Mouse (Mus musculus) limb, embryonic 14.5 days (tissue): ENCODE measurements around the gene Ccdc51. TPM values are rescaled to one million over a fixed set of nuclear protein-coding genes. Genes with fewer than 3 reads are reported as not detected.

ENCODE experiments used
- ATAC-seq: fragments of 200-750 bp; cut with Nextera tagmentation; 2 replicates; pipeline ENCODE4 v1.8.0; 2017; ENCODE audit warnings: low read depth, moderate number of reproducible peaks, moderate TSS enrichment; ENCODE audit not compliant: low FRiP score
- DNase-seq: peaks from one replicate; pipeline ENCODE4 v3.0.0-alpha.2; 2015; ENCODE audit warnings: low spot score
- H3K27ac ChIP-seq: fragments of 300-500 bp; sonication (generic); replicated peaks from 2 replicates; pipeline ENCODE4 v1.5.1; 2014; ENCODE audit warnings: low read depth, mild to moderate bottlenecking, low read length, moderate library complexity, mixed read lengths
- H3K27me3 ChIP-seq: fragments of 300-500 bp; sonication (generic); 2 replicates; pipeline ENCODE4 v1.6.1; 2014; ENCODE audit warnings: low read length, mixed read lengths; ENCODE audit not compliant: control insufficient read depth, insufficient read depth
- H3K36me3 ChIP-seq: fragments of 300-500 bp; sonication (generic); 2 replicates; pipeline ENCODE4 v1.6.1; 2014; ENCODE audit warnings: mild to moderate bottlenecking, low read length, moderate library complexity, mixed read lengths; ENCODE audit not compliant: control insufficient read depth, insufficient read depth
- H3K4me1 ChIP-seq: fragments of 300-500 bp; sonication (generic); 2 replicates; pipeline ENCODE4 v1.6.1; 2014; ENCODE audit warnings: antibody characterized with exemption, low read length, mixed read lengths; ENCODE audit not compliant: control insufficient read depth, insufficient read depth
- H3K4me2 ChIP-seq: fragments of 300-500 bp; sonication (generic); replicated peaks from 2 replicates; pipeline ENCODE4 v1.6.1; 2014; ENCODE audit warnings: low read depth, mild to moderate bottlenecking, low read length, moderate library complexity; ENCODE audit not compliant: severe bottlenecking
- H3K4me3 ChIP-seq: fragments of 300-500 bp; sonication (generic); replicated peaks from 2 replicates; pipeline ENCODE4 v1.5.1; 2014; ENCODE audit warnings: low read length
- H3K9ac ChIP-seq: fragments of 300-500 bp; sonication (generic); 2 replicates; pipeline ENCODE4 v1.6.1; 2014; ENCODE audit warnings: mild to moderate bottlenecking, low read depth, low read length, moderate library complexity; ENCODE audit not compliant: severe bottlenecking
- H3K9me3 ChIP-seq: fragments of 300-500 bp; sonication (generic); 2 replicates; pipeline ENCODE4 v1.6.1; 2016; ENCODE audit warnings: low read length; ENCODE audit not compliant: control insufficient read depth
- POLR2A ChIP-seq: fragments of 200-500 bp; IDR thresholded peaks from 2 replicates; pipeline ENCODE4 v1.8.0; 2012; ENCODE audit warnings: inconsistent platforms, mild to moderate bottlenecking, moderate library complexity, borderline replicate concordance; ENCODE audit not compliant: insufficient read depth, insufficient read length; ENCODE audit errors: extremely low read depth
- WGBS: fragments of 180-500 bp; shearing (Covaris S2); extraction: QIAGEN DNeasy Blood & Tissue Kit; methylation state at CpG from one replicate; pipeline ENCODE4 v1.1.7; 2014; 5-methylcytosine and 5-hydroxymethylcytosine counted together
- polyA plus RNA-seq, 2 experiments: library from polyadenylated mRNA; depleted of rRNA in 1 of 2; stranded (reverse) in 1 of 2; unstranded in 1 of 2; fragments of >200 nt; fragmentation: Nextera tagmentation in 1 of 2; extraction: Ambion mirVana in 1 of 2; gene quantifications; 2 replicates each; pipeline versions ENCODE4 v1.2.1 to v1.2.3; 2012 to 2014

Gene Ccdc51
- polyA plus RNA-seq, 2 experiments, result 9.0 to 15.3 TPM

GRCm38 (mm10) chr9:109104083-109104482 is 21.8 kb downstream of the Ccdc51 start:
- peaks cover 84% of the 10 kb centered on the region for H3K36me3 ChIP-seq
- H3K4me3 ChIP-seq, result no peak overlapping the region
- no peak for ATAC-seq
- H3K9me3 ChIP-seq, result no peaks in the 10 kb centered on the region
- no peak overlapping the region for H3K27ac ChIP-seq
- H3K4me1 ChIP-seq, result peaks cover 16% of the 10 kb centered on the region
- TF ChIP-seq POLR2A, result no peak
- no peak overlapping the region for H3K9ac ChIP-seq
- H3K4me2 ChIP-seq, result no peak overlapping the region
- DNase-seq, result no peak
- no peaks in the 10 kb centered on the region for H3K27me3 ChIP-seq
- 87% methylated on average over 9 of the region's 9 CpGs for WGBS

GRCm38 (mm10) chr9:109105011-109105410 is 22.7 kb downstream of the Ccdc51 start:
- peaks cover 8% of the 10 kb centered on the region; the same call in 1 of the 2 replicates for H3K4me1 ChIP-seq
- ATAC-seq, result no peak
- H3K4me3 ChIP-seq, result no peak overlapping the region
- H3K27ac ChIP-seq, result no peak overlapping the region
- peaks cover 84% of the 10 kb centered on the region for H3K36me3 ChIP-seq
- no peak overlapping the region for H3K9ac ChIP-seq
- no peaks in the 10 kb centered on the region for H3K27me3 ChIP-seq
- WGBS, result 71% methylated on average over 11 of the region's 12 CpGs
- no peaks in the 10 kb centered on the region for H3K9me3 ChIP-seq
- no peak for DNase-seq
- no peak overlapping the region for H3K4me2 ChIP-seq
- no peak for TF ChIP-seq POLR2A

GRCm38 (mm10) chr9:109105648-109106047 is 23.4 kb downstream of the Ccdc51 start:
- H3K4me3 ChIP-seq, result no peak overlapping the region
- ATAC-seq, result no peak
- no peak for DNase-seq
- H3K27ac ChIP-seq, result no peak overlapping the region
- WGBS, result 94% methylated on average over 12 of the region's 12 CpGs
- no peaks in the 10 kb centered on the region for H3K27me3 ChIP-seq
- peaks cover 85% of the 10 kb centered on the region for H3K36me3 ChIP-seq
- no peak for TF ChIP-seq POLR2A
- H3K4me2 ChIP-seq, result no peak overlapping the region
- H3K9me3 ChIP-seq, result no peaks in the 10 kb centered on the region
- no peak overlapping the region for H3K9ac ChIP-seq
- 0 out of 2 replicates have a peak, but pooled peaks cover 6% of the 10 kb centered on the region for H3K4me1 ChIP-seq

GRCm38 (mm10) chr9:109107341-109107740 is 25.0 kb downstream of the Ccdc51 start:
- Histone ChIP-seq H3K36me3 (peaks cover 94% of the 10 kb centered on the region), H3K27me3 (no peaks in the 10 kb centered on the region), H3K9ac (no peak overlapping the region), H3K9me3 (no peaks in the 10 kb centered on the region), H3K4me2 (no peak overlapping the region), H3K4me1 (0 out of 2 replicates have a peak, but pooled peaks cover 6% of the 10 kb centered on the region), H3K4me3 (no peak overlapping the region), H3K27ac (no peak overlapping the region)
- ATAC-seq (no peak), DNase-seq (no peak)
- 18% methylated on average over 4 of the region's 6 CpGs for WGBS
- no peak for TF ChIP-seq POLR2A

- Histone ChIP-seq H3K9ac (no peak overlapping the region), H3K36me3 (peaks cover 97% of the 10 kb centered on the region), H3K27me3 (no peaks in the 10 kb centered on the region), H3K27ac (no peak overlapping the region), H3K4me3 (no peak overlapping the region), H3K4me1 (no peaks in the 10 kb centered on the region), H3K9me3 (no peaks in the 10 kb centered on the region), H3K4me2 (no peak overlapping the region)
- no peak for DNase-seq
- no peak for TF ChIP-seq POLR2A
- WGBS, result 90% methylated on average over 11 of the region's 11 CpGs
- no peak for ATAC-seq
Measured at GRCm38 (mm10) chr9:109110240-109110639, 27.9 kb downstream of the Ccdc51 start.

GRCm38 (mm10) chr9:109111101-109111500 is 28.8 kb downstream of the Ccdc51 start:
- TF ChIP-seq POLR2A, result no peak
- 80% methylated on average over 4 of the region's 4 CpGs for WGBS
- no peaks in the 10 kb centered on the region for H3K4me1 ChIP-seq
- H3K27me3 ChIP-seq, result no peaks in the 10 kb centered on the region
- H3K9ac ChIP-seq, result no peak overlapping the region
- ATAC-seq (no peak), DNase-seq (no peak)
- peaks cover 97% of the 10 kb centered on the region for H3K36me3 ChIP-seq
- no peak overlapping the region for H3K4me3 ChIP-seq
- no peaks in the 10 kb centered on the region for H3K9me3 ChIP-seq
- no peak overlapping the region for H3K27ac ChIP-seq
- H3K4me2 ChIP-seq, result no peak overlapping the region
